Mouse (Mus musculus): ENCODE data around the gene Ppp1r9a.

Gene Ppp1r9a

GRCm38 (mm10) chr6:5188036-5188435, 285.3 kb downstream of the Ppp1r9a start:
- no peak for DNase-seq (ENCODE audit: extremely low read depth, insufficient read length, low spot score)

GRCm38 (mm10) chr6:5188938-5189337, 286.2 kb downstream of the Ppp1r9a start:
- DNase-seq (ENCODE audit: extremely low read depth, insufficient read length, low spot score) = no peak

GRCm38 (mm10) chr6:5189507-5189906, 286.8 kb downstream of the Ppp1r9a start:
- DNase-seq (ENCODE audit: extremely low read depth, insufficient read length, low spot score) = no peak

- no peak for DNase-seq (ENCODE audit: extremely low read depth, insufficient read length, low spot score)
These were observed 288.0 kb downstream of the Ppp1r9a start for GRCm38 (mm10) chr6:5190761-5191160.

- DNase-seq (ENCODE audit: extremely low read depth, insufficient read length, low spot score) = no peak
These were observed 291.0 kb downstream of the Ppp1r9a start, which contains the start of gene Pon1 for GRCm38 (mm10) chr6:5193693-5194092. TSS of gene Pon1 (minus strand) at chr6:5193946.

- DNase-seq (ENCODE audit: extremely low read depth, insufficient read length, low spot score) = no peak
These were observed 295.9 kb downstream of the Ppp1r9a start for GRCm38 (mm10) chr6:5198590-5198989.

- no peak for DNase-seq (ENCODE audit: extremely low read depth, insufficient read length, low spot score)
These were observed 296.7 kb downstream of the Ppp1r9a start for GRCm38 (mm10) chr6:5199376-5199905.

- DNase-seq (ENCODE audit: extremely low read depth, insufficient read length, low spot score) = no peak
These were observed 297.2 kb downstream of the Ppp1r9a start for GRCm38 (mm10) chr6:5199916-5200315.

- no peak for DNase-seq (ENCODE audit: extremely low read depth, insufficient read length, low spot score)
These were observed 305.1 kb downstream of the Ppp1r9a start for GRCm38 (mm10) chr6:5207817-5208216.

Data from 3134 (cell line).